Mouse (Mus musculus): ENCODE results near the gene Ift52. TPM values are rescaled to one million over a fixed set of nuclear protein-coding genes. Genes with fewer than 3 reads are reported as not detected.

Gene Ift52
- polyA plus RNA-seq, 1 experiment, result 25.4 TPM

DNA sequence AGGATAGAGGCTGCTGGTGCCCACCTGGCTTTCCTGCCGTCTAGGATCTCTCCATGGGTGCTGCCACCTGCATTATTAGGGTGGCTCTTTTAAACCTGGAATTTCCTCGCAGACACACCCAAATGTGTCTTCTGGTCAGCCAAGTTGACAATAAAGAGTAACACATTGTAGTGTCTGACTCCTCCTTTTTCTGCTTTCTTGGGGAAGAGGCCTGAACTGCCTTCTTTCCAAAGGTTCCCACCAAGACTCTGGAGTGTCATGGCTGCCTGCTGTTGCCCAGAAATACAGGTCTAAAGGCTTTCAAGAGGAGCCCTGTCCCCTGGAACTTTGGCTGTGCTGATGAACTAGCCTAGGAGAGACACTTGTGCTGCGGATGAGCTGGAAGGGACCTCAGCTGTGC lies 67.4 kb downstream of the Ift52 start:
- no peaks in the 10 kb centered on the region for H3K4me1 ChIP-seq (ENCODE audit: control insufficient read depth, insufficient read depth, low read length)
- WGBS, result 91% methylated on average over 3 of the region's 3 CpGs
- TF ChIP-seq POLR2A (IDR thresholded peaks at IDR 0.05; ENCODE audit: borderline replicate concordance, extremely low read depth, low read depth, low read length) (no peak), CTCF (IDR thresholded peaks at IDR 0.05; ENCODE audit: insufficient read depth, low read length) (no peak)
- DNase-seq, result no peak
- H3K4me3 ChIP-seq (replicated peaks; ENCODE audit: extremely low read depth, low read depth, low read length), result no peak overlapping the region

DNA sequence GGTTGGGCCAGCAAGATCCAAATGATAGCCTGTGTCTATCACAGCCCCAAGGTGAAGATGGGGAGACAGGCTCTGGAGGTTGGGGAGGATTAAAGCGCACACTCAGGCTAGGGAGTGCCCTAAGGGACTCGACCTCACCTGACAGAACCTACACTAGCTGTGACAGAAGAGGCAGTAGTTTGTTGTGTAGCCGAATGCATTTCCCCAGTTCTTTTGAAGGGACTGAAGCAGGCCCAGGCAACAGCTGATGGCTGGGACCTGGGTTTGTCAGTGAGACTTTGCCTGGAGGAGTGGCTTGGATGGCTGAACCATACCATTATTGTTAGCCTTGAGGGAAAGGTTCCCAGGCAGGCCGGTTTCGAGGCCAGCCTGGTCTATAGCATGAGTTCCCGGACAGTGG lies 67.9 kb downstream of the Ift52 start:
- 85% methylated on average over 6 of the region's 6 CpGs for WGBS
- Histone ChIP-seq H3K4me3 (replicated peaks; ENCODE audit: extremely low read depth, low read depth, low read length) (no peak overlapping the region), H3K4me1 (ENCODE audit: control insufficient read depth, insufficient read depth, low read length) (no peaks in the 10 kb centered on the region)
- DNase-seq, result no peak
- TF ChIP-seq POLR2A (IDR thresholded peaks at IDR 0.05; ENCODE audit: borderline replicate concordance, extremely low read depth, low read depth, low read length) (no peak), CTCF (IDR thresholded peaks at IDR 0.05; ENCODE audit: insufficient read depth, low read length) (no peak)

DNA sequence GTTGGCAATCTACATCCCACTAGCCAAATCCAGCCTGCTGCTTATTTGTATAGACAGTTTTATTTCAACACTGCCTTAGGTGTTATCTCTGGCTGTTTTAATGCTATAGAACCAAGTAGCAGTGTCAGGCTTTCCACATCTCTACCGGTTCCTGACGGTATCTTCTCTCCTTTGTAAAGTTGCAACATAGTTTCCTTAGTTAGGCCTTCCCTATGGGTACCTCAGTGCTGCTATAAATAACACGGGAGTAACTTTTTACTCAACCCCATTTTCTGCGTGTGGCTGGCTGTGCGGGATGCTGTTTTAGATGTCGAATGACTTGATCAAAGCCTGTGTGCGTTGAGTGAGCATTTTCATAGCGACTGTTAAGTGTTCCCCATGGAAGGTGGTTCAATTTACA lies 69.4 kb downstream of the Ift52 start:
- 75% methylated on average over 8 of the region's 8 CpGs for WGBS
- H3K4me1 ChIP-seq (ENCODE audit: control insufficient read depth, insufficient read depth, low read length), result no peaks in the 10 kb centered on the region
- no peak overlapping the region for H3K4me3 ChIP-seq (replicated peaks; ENCODE audit: extremely low read depth, low read depth, low read length)
- DNase-seq, result no peak
- TF ChIP-seq CTCF (IDR thresholded peaks at IDR 0.05; ENCODE audit: insufficient read depth, low read length) (no peak), POLR2A (IDR thresholded peaks at IDR 0.05; ENCODE audit: borderline replicate concordance, extremely low read depth, low read depth, low read length) (no peak)

DNA sequence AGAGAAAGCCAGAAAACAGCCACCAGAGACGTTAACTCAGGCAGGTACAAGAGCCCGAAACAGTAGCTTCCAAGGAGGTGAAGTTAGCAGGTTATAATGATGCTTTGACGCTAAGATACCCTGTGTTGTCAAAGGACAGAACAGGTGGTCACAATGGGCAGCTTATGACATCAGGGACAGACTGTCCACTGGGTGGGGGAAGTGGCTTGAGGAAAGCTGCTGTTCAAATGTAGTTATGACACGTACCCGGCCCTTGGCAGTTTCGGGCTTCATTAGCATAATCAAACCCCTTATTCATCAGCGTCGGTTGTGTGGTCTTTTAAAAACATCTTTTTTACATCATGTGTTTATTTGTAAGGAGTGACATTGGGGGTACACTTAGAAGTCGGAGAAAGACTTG lies 70.6 kb downstream of the Ift52 start, which contains the start of gene Gtsf1l:
Gene Gtsf1l (minus strand): TSS at position 128 of the 400 bp plus-strand sequence.
- H3K4me3 ChIP-seq (replicated peaks; ENCODE audit: extremely low read depth, low read depth, low read length), result no peak within 1 kb of the TSS
- H3K4me1 ChIP-seq (ENCODE audit: control insufficient read depth, insufficient read depth, low read length), result no peaks in the 10 kb centered on the region
- WGBS, result 80% methylated on average over 9 of the region's 9 CpGs
- no peak for TF ChIP-seq POLR2A (IDR thresholded peaks at IDR 0.05; ENCODE audit: borderline replicate concordance, extremely low read depth, low read depth, low read length)
- TF ChIP-seq CTCF (IDR thresholded peaks at IDR 0.05; ENCODE audit: insufficient read depth, low read length), result no peak
- DNase-seq, result no peak

DNA sequence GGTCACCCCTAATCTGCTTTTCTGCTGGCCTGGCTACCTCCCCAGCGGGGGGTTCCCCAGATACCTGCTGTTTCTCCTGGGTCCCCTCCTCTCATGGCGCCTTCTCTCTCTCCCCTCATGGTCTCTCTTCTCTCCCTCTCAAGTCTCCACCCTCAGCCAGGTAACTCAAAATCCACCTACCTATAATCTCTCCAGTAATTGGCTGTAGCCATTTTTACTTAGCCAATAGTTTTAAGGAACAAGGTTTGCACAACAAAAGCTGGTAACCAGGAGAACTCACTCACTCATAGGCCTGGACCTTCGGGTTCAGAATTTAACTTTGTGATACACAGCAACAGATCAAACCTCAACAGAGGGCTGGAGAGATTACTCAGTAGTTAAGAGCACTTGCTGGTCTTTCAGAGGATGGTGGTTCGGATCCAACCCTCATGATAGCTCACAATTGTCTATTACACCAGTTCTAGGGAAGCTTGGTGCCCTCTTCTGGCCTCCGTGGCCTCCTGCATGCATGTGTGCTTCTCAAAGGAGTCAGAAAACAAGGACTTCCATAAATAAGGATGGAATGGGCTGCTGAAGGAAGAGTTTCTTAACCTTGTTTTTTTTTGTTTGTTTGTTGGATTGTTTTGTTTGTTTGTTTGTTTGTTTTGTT lies 72.4 kb downstream of the Ift52 start:
- H3K4me1 ChIP-seq (ENCODE audit: control insufficient read depth, insufficient read depth, low read length), result no peaks in the 10 kb centered on the region
- TF ChIP-seq CTCF (IDR thresholded peaks at IDR 0.05; ENCODE audit: insufficient read depth, low read length) (peak; percentile 68), POLR2A (IDR thresholded peaks at IDR 0.05; ENCODE audit: borderline replicate concordance, extremely low read depth, low read depth, low read length) (no peak)
- H3K4me3 ChIP-seq (replicated peaks; ENCODE audit: extremely low read depth, low read depth, low read length), result no peak overlapping the region
- DNase-seq, result no peak
- 72% methylated on average over 5 of the region's 5 CpGs for WGBS

DNA sequence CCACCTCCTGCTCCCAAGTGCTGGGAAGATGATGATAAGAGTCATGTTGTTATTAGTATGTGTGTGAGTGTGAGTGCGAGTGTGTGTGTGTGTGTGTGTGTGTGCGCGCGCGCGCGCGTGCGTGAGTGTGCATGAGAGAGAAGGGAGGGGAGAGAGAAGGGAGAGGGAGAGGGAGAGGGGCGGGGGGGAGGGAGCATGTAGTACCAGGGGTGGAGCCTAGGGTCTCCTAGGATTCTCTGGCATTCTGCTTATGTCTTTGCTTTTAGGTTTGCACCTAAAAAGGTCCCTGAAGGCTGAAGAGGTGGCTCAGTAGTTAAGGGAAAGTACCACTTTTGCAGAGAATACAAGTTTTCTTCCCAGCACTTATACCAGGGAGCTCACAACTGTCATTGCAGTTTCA lies 77.8 kb downstream of the Ift52 start:
- TF ChIP-seq CTCF (IDR thresholded peaks at IDR 0.05; ENCODE audit: insufficient read depth, low read length), result no peak
- no peak for TF ChIP-seq POLR2A (IDR thresholded peaks at IDR 0.05; ENCODE audit: borderline replicate concordance, extremely low read depth, low read depth, low read length)
- H3K4me1 ChIP-seq (ENCODE audit: control insufficient read depth, insufficient read depth, low read length), result no peaks in the 10 kb centered on the region; the same call in 1 of the 2 replicates
- DNase-seq, result no peak
- H3K4me3 ChIP-seq (replicated peaks; ENCODE audit: extremely low read depth, low read depth, low read length), result no peak overlapping the region
- WGBS, result 97% methylated on average over 10 of the region's 10 CpGs

Other genes starting within 250 kb of the Ift52 start
- gene Srsf6, start 85.8 kb upstream of the Ift52 start, polyA plus RNA-seq (2012; rRNA removed), result 75.3 and 87.2 TPM in 2 replicates
- 0.30 TPM in 1 of 2 replicates, not detected in the other for gene L3mbtl1, start 73.9 kb upstream of the Ift52 start, polyA plus RNA-seq (2012; rRNA removed)
- gene Sgk2, start 30.0 kb upstream of the Ift52 start, polyA plus RNA-seq (2012; rRNA removed), result 0.05 and 0.11 TPM in 2 replicates
- 1.5 and 1.8 TPM in 2 replicates for gene Mybl2, start 37.3 kb downstream of the Ift52 start, polyA plus RNA-seq (2012; rRNA removed)
- gene Gtsf1l, start 70.5 kb downstream of the Ift52 start, polyA plus RNA-seq (2012; rRNA removed), result 0.29 TPM in 1 of 2 replicates, not detected in the other
- 34.2 and 58.0 TPM in 2 replicates for gene Tox2, start 185.8 kb downstream of the Ift52 start, polyA plus RNA-seq (2012; rRNA removed)